Mouse (Mus musculus): ENCODE measurements around the gene Sh3rf1.

Sh3rf1 gene

GRCm38 (mm10) chr8:61286394-61286793 lies 62.7 kb downstream of the Sh3rf1 start:
- no peak for DNase-seq (ENCODE audit: low spot score)

GRCm38 (mm10) chr8:61286795-61287385 lies 63.2 kb downstream of the Sh3rf1 start:
- DNase-seq (ENCODE audit: low spot score) = no peak

DNA sequence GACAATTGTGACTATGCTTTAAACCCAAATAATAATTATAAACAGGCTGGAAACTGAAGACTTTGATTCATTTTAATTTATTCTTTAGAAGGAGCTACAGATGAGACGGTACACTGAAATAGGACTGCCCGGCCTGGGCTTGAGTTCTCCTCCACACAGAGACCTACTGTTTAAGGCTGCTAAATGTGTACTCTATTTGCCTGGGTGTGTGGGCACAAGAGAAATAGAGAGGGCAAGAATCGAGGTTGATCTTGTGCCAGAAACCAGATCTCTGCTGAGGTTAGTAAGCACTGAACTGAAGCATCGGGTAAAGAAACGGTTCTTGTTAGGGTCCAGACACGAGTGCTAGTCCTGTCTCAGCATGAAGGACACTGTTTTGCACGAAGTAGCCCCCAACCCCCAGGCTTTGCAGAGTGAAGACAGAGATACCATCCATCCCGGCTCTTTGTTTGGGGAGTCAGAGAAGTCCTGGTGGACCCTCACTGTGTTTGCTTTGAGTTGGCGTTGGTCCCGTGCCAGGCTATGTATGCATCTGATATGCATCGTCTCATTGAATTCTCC lies 64.4 kb downstream of the Sh3rf1 start:
- DNase-seq (ENCODE audit: low spot score) = no peak

GRCm38 (mm10) chr8:61288676-61289075 lies 65.0 kb downstream of the Sh3rf1 start:
- no peak for DNase-seq (ENCODE audit: low spot score)

- no peak for DNase-seq (ENCODE audit: low spot score)
These were observed 71.4 kb downstream of the Sh3rf1 start for GRCm38 (mm10) chr8:61295040-61295439.

DNA sequence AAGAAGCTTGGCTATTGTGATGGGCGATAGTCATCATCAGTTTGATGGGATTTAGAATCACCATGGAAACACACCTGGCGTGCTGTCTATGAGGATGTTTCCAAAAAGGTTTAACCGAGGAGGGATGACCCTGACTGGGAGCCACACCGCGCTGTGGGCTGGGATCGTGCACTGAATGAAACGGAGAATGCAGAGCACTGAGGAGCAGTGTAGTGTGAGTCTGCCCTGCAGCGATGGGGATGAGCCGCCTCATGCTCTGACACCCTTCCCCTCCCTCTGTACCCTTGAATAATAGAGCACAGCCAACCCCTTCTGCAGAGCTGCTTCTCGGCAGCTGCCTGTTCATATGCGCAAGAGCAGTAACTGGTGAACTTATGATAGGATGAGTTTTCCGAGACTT lies 71.8 kb downstream of the Sh3rf1 start:
- no peak for DNase-seq (ENCODE audit: low spot score)

DNA sequence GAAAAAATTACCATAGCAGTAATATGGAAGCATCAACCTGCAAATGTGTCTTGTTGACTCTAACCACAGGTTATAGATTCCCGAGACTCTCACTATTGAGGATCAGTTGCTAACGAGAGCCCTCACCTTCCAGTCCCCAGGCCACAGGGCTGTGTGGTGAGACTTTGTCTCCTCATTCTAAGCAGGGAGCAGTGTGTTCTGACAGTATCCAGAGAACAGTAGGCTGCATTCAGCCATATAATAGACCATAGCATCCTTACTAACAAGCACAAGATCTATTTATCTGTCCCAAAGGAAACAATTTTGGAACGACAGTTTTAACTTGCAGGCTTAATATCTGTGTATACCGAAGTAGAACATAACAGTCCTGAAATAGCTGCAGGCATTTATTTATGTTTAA lies 75.2 kb downstream of the Sh3rf1 start:
- DNase-seq (ENCODE audit: low spot score) = no peak

GRCm38 (mm10) chr8:61301298-61302028 lies 77.8 kb downstream of the Sh3rf1 start:
- DNase-seq (ENCODE audit: low spot score) = no peak

- DNase-seq (ENCODE audit: low spot score) = no peak
These were observed 78.3 kb downstream of the Sh3rf1 start for GRCm38 (mm10) chr8:61302029-61302368.

GRCm38 (mm10) chr8:61305451-61306070 lies 81.9 kb downstream of the Sh3rf1 start:
- DNase-seq (ENCODE audit: low spot score) = no peak

GRCm38 (mm10) chr8:61306501-61307112 lies 82.9 kb downstream of the Sh3rf1 start:
- DNase-seq (ENCODE audit: low spot score) = no peak

DNA sequence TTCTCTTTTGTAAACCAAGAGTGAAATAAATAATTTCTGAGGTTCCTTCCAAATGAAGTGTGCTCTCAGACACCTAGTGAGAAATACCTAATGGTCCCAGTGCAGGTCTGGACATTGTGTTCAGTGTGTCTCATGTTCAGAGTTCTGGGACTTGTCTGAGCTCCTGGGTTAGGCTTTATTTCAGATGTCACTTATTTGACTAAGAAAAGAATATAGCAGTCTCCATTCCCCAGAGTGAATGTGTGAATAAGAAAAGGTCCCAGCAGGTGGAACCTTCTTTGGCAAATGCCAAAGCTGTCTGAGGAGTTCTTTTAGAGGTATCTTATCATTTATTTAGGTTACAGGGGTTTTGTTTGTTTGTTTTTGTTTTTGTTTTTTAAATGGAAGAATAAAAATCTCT lies 85.2 kb downstream of the Sh3rf1 start:
- DNase-seq (ENCODE audit: low spot score) = no peak

DNA sequence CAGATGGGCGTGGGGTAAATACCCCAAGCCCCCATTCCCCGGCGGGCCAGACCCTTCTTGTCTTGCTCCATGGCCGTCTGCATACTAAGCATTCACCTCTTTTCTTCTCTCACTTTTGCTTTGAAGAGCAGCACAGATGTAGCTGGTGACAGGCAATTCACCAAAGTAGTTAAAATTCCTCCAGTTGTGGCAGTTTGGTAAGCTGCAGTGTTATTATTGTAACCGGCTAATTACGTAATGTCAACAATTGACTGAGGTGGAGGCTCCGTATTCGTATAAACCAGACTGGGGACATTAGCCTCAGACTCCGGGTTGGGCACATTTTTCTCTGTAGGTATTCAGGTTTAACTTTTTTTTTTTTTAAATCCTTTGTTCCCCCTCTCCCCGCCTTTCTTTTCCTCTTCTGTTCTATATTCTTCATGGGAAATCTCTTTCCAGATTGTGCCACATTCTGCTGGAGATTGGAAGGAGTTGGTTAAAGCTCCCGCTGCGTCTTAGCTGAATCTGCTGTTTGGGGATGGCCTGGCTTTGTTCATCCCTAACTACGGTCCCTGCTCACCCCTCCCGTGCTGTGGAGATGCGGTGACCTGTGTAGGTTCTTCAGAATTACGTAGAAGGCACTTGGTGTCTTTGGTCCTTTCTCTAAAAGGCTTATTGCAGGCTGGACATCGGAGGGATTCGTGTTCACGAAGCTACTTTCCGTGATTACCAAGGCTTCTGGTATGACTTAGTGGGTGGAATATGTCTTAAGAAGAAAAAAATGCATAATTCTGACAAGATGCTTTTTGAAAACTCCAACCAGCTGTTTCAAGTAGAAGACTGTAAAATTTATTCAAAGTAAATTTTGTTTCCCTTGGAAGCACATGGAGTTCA lies 86.1 kb downstream of the Sh3rf1 start:
- no peak for DNase-seq (ENCODE audit: low spot score)

DNA sequence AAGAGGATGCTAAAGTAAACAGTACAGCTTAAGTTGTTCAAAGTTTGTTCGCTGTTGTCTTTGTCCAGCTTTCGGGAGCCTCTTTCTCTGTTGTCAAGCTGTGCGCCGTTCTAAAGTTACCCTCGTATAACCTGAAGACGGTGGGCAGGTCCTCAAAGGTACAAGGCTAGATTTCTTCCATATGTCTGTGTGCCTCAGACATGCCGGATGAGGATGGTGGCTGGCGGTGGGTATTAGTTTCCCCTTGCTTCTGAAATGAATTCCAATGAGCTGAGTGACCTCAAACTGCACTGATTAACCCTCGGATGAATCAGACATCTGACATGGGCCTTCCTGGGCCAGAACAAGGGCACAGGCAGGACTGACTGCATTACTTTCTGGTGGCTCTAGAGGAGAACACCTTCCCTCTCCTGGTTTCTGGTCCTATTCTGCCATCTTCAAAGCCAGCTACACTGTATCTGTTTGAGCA lies 86.8 kb downstream of the Sh3rf1 start:
- no peak for DNase-seq (ENCODE audit: low spot score)

- DNase-seq (ENCODE audit: low spot score) = no peak
These were observed 89.3 kb downstream of the Sh3rf1 start for GRCm38 (mm10) chr8:61313016-61313415.

DNA sequence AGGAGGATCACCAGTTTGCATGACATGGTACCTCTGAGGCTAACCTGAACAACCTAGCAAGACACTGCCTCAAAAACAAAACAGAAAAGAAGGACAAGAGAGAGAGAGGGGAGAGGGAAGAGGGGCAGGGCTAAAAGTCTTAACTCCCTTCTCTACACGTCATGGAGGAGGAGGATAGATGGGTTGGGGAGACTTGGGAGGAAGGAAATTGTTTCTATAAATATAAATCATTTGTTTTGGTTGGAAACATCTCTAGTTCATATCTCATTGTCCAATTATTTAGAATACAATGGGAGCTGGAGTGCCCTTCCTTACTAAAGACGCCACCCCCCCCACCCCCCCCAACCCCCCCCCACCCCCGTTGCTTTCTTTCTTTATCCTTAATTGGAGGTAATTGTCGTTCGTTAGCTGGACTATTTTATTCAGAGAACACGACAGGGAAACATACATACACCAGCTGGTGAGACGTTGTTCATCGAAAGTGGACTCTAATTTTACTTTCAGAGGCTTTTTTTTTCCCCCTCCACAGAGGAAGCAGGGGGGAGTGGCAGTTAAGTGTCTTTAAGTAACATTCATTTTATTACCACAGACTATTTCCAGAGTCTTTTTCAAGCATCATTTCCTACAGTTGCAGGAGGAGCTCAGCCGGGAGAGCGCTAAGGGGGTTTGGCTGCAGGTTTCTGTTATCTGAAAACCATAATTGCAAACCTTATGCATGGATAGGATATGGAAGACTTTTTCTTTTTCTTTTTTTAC lies 92.5 kb downstream of the Sh3rf1 start:
- no peak for DNase-seq (ENCODE audit: low spot score)

DNA sequence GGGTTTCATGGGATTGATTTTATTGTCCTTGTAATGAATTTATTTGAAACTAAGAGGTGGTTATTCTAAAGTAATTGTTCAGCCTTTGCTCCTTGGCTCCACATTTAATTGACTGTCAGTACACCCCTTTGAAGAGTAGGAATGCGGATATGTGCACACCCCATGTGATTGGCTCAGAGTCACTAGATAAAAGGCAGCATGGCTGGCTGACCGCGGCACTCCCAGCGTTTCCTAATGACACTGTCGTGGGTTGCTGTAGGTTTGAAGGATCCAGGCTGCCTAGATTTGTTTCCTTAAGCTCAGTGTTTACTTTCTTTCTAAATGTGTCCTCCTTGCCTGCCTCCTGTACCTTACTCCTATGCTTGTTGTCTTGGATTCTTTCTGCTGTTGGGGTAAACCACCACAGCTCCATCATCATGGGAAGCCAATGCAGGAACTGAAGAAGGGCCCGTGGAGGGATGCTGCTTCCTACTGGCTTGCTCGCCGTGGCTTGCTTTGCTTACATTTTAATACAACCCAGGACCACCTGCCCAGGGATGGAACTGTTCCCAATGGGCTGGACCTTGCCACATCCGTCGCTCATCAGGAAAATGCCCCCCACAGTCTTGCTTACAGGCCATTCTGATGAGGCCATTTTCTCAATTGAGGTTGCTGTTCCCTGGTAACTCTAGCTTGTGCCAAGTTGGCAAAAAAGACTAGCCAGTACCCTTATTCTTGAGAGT lies 93.3 kb downstream of the Sh3rf1 start:
- no peak for DNase-seq (ENCODE audit: low spot score)

DNA sequence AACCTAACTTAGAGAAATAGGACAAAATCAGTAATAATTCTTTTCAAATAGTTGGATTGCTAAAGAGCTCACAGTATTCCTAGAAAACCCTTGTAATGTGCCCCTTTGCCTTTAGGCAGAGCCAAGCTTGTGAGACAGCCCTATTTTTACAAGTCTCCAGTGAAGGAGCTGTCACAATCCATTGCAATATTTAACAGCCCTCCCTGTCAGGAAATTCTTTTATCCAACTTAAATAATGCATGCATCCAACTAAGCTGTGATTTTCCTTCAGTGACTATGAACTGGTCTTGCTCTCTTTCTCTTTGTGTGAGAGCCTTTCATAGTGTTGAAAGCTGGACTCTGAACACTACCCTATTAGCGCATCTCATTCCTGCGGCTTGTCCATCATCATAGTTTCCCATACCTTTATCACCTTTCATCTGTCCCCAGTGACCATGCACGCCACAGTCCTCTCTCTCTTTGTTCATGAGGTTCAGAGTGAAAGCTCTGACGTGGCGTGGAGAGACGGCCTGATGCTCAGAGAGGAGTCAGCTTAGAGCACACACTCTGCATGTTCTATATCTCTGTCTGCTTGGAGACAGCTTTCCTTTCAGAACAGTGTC lies 94.0 kb downstream of the Sh3rf1 start:
- DNase-seq (ENCODE audit: low spot score) = no peak

GRCm38 (mm10) chr8:61321216-61321615 lies 97.5 kb downstream of the Sh3rf1 start:
- DNase-seq (ENCODE audit: low spot score) = no peak

DNA sequence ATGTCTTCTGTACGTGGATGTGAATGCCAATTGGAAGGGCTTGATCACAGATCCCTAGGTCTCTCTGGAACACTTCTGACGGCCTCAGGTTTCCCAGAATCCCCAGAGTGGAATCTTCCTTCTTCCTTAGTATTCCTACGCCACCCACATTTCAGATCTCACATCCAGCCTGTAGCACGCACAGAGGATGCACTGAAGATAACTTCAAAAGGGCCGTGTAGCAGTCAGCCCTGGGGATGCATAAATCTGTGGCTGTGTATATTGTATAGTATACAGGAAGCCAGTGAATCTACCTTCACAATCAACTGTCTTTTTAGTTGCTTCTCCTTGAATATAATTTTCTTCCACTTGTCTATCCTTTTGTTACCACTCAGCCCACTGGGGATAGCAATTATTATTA lies 98.1 kb downstream of the Sh3rf1 start:
- no peak for DNase-seq (ENCODE audit: low spot score)
